Mouse (Mus musculus): ENCODE measurements at regions not wholly inside any gene's neighbourhood (a gene's known extent, or its start where the extent isn't known, plus 50 kb on each side); places are given as distances from the start of the nearest gene placed in this dataset.

DNA sequence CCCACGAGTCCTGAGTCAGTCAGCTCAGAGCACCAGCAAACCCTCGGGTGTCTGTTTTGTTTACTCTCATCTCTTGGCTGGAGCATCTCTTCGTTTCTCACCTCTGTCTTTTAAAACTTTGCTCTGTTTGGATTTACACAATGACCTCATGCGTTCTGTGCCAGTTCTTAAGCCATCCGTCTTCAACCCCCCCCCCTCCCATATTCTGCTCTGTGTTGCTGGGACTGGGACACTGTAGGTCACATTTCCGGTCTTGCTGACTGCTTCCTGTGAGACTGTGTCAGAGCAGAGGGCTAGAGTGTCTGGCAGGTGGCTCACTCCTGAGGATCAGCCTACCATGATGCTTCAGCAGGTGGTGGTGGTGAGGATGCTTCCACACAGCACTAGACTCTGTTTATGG is 155.1 kb downstream of the Ppp4r2 start:
- no peak for TF ChIP-seq POLR2A (IDR thresholded peaks at IDR 0.05; ENCODE audit: borderline replicate concordance, insufficient read depth, low read length)
- no peak for TF ChIP-seq CTCF (IDR thresholded peaks at IDR 0.05; ENCODE audit: borderline replicate concordance, insufficient read depth, low read depth, low read length)
